Comparison of ENCODE assay signal across 9 mouse cellular contexts in the genomic region with DNA sequence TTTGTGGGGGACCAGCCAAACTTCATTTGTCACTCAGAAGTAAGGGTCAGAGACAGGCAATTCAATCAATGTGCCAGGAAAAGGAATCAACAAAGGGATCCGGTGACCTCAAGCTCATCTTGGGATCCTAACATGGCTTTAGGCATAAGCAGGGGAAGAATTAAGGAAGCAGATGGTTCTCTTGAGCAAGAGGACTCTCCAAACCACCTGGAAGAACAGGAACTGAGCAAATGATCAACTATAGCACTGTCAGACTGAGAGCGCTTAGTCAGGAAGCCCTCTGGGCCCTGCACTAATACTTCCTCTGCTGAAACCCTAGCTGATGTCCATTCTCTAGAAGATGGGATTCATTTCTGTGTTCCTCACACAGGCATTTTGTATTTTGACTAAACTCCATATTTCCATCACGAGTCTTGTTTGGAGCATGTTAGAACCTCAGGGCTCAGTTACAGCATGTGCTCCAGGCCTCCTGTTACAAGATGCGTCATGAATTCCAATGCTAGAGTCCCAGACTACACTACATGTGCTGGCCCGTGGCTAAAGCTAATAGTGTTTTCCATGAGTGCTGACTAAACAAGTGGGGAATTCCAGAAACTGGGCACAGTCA. TPM values are rescaled to one million over a fixed set of nuclear protein-coding genes. Genes with fewer than 3 reads are reported as not detected.
A peak's percentile ranks its signal among the peaks of the same experiment; 100 is the strongest.
DNase-seq lines count a peak whose midpoint lies in the region; ATAC-seq and TF ChIP-seq lines count a peak whose summit lies in the region.
"Had no signal": no experiment of that assay in that cellular context is flagged by ENCODE, and none has a peak within 500 bp of the region (broad histone marks: within the 10 kb centered on the region; RNA-seq: fewer than 3 reads in every experiment).

No protein-coding gene starts in this region.

- ATAC-seq in midbrain, embryonic 16.5 days, result no peak
- ATAC-seq in hindbrain, embryonic 13.5 days (ENCODE audit: low FRiP score), result no peak

- no peak for TF ChIP-seq POLR2A in cortical plate, adult 2 months (IDR thresholded peaks at IDR 0.05; ENCODE audit: extremely low read depth, insufficient read depth, low read length)

- 91% methylated on average over 5 of the region's 5 CpGs for WGBS in midbrain, embryonic 16.5 days
- WGBS in hindbrain, embryonic 13.5 days, result 89% methylated on average over 5 of the region's 5 CpGs

- no peak overlapping the region for H3K4me2 ChIP-seq in midbrain, embryonic 16.5 days (ENCODE audit: low read length)
- H3K4me2 ChIP-seq in hindbrain, embryonic 13.5 days, result no peak overlapping the region
- H3K4me2 ChIP-seq: limb, embryonic 12.5 days had no signal

- no peak overlapping the region for H3K9ac ChIP-seq in midbrain, embryonic 16.5 days (ENCODE audit: low read depth, low read length)
- H3K9ac ChIP-seq in hindbrain, embryonic 13.5 days, result no peak overlapping the region
- H3K9ac ChIP-seq: limb, embryonic 12.5 days had no signal

- H3K4me3 ChIP-seq in left cerebral cortex, adult 2 months, result no peak overlapping the region
- H3K4me3 ChIP-seq in cortical plate, adult 2 months (ENCODE audit: insufficient read depth, low read length), result no peak overlapping the region
- H3K4me3 ChIP-seq in midbrain, embryonic 16.5 days (ENCODE audit: low read depth, low read length), result no peak overlapping the region
- no peak overlapping the region for H3K4me3 ChIP-seq in hindbrain, embryonic 13.5 days
- H3K4me3 ChIP-seq: limb, embryonic 12.5 days had no signal

- no peaks in the 10 kb centered on the region for H3K27me3 ChIP-seq in midbrain, embryonic 16.5 days (ENCODE audit: control insufficient read depth, insufficient read depth, low read depth, low read length)
- no peaks in the 10 kb centered on the region for H3K27me3 ChIP-seq in hindbrain, embryonic 13.5 days
- H3K27me3 ChIP-seq: limb, embryonic 12.5 days had no signal

- no peak for TF ChIP-seq CTCF in left cerebral cortex, adult 2 months (IDR thresholded peaks at IDR 0.05)
- no peak for TF ChIP-seq CTCF in cortical plate, adult 2 months (IDR thresholded peaks at IDR 0.05; ENCODE audit: extremely low read depth, insufficient read depth, low read length)

- no peak for DNase-seq in left cerebral cortex, adult 2 months (ENCODE audit: extremely low spot score in 1 of 2, low spot score in 2 of 2)
- no peak for DNase-seq in left cerebral cortex, postnatal 10 days (ENCODE audit: extremely low spot score in 1 of 2, low spot score in 2 of 2)
- peak; percentile 19 to 52 for DNase-seq in kidney, postnatal 25 days
- DNase-seq in natural killer cell, adult 2 months (ENCODE audit: low spot score in 2 of 2), result peak; percentile 38 to 43
- no peak for DNase-seq in cerebellum, adult 11-12 months

- peak overlapping the region; percentile 4; the same call in 1 of the 2 replicates for H3K27ac ChIP-seq in left cerebral cortex, adult 2 months
- H3K27ac ChIP-seq in cortical plate, adult 2 months (ENCODE audit: insufficient read depth, low read length), result peak overlapping the region; percentile 65
- H3K27ac ChIP-seq in midbrain, embryonic 16.5 days (ENCODE audit: low read length), result no peak overlapping the region
- H3K27ac ChIP-seq in hindbrain, embryonic 13.5 days, result no peak overlapping the region
- H3K27ac ChIP-seq: limb, embryonic 12.5 days had no signal

- no peaks in the 10 kb centered on the region; the same call in 1 of the 2 replicates for H3K4me1 ChIP-seq in cortical plate, adult 2 months (ENCODE audit: control insufficient read depth, insufficient read depth, low read length)
- H3K4me1 ChIP-seq in midbrain, embryonic 16.5 days (ENCODE audit: control insufficient read depth, insufficient read depth, low read length), result peaks cover 3% of the 10 kb centered on the region; the same call in 1 of the 2 replicates
- H3K4me1 ChIP-seq in hindbrain, embryonic 13.5 days (replicated peaks), result 0 out of 2 replicates have a peak, but pooled peaks cover 2% of the 10 kb centered on the region
- H3K4me1 ChIP-seq: limb, embryonic 12.5 days had no signal

- H3K36me3 ChIP-seq in midbrain, embryonic 16.5 days (ENCODE audit: control insufficient read depth, insufficient read depth, low read length), result no peaks in the 10 kb centered on the region
- H3K36me3 ChIP-seq in hindbrain, embryonic 13.5 days, result no peaks in the 10 kb centered on the region
- H3K36me3 ChIP-seq: limb, embryonic 12.5 days had no signal

- H3K9me3 ChIP-seq in midbrain, embryonic 16.5 days (replicated peaks; ENCODE audit: control insufficient read depth, low read length, poor library complexity, severe bottlenecking), result no peaks in the 10 kb centered on the region
- H3K9me3 ChIP-seq in hindbrain, embryonic 13.5 days, result no peaks in the 10 kb centered on the region
- H3K9me3 ChIP-seq: limb, embryonic 12.5 days had no signal

- intact Hi-C loops in left cerebral cortex, adult 2 months (cut with DNase I), result loop anchor here (2.0 kb wide), 1 partner anchor 141 kb away; no protein-coding TSS in a partner anchor
- intact Hi-C loops in left cerebral cortex, postnatal 10 days (cut with DNase I), result loop anchor here (5.0 kb wide), 2 partner anchors 54 to 144 kb away; partner anchors contain the start of gene Clec2d

RNA-seq across cellular contexts. Expression of gene Cd69, which starts 39.3 kb away (rescaled TPM):
- not detected for total RNA-seq in left cerebral cortex, adult 2 months (2021)
- total RNA-seq in left cerebral cortex, postnatal 10 days (2021), result not detected
- polyA plus RNA-seq in cortical plate, adult 2 months (2012; rRNA removed), result not detected in 2 replicates
- polyA plus RNA-seq in midbrain, embryonic 16.5 days (2015; fragmentation: Nextera tagmentation; extraction: Ambion mirVana), result not detected in 2 replicates
- polyA plus RNA-seq in hindbrain, embryonic 13.5 days (2015; fragmentation: Nextera tagmentation; extraction: Ambion mirVana), result not detected in 2 replicates
- polyA plus RNA-seq: limb, embryonic 12.5 days had no signal

RNA-seq across cellular contexts. Expression of gene Clec2d, which starts 55.5 kb away (rescaled TPM):
- 1 to 10 TPM; 4.7 to 8.4 TPM for total RNA-seq in left cerebral cortex, adult 2 months (2021)
- 1 to 10 TPM; 4.9 to 6.3 TPM for total RNA-seq in left cerebral cortex, postnatal 10 days (2021)
- 15.6 and 16.0 TPM in 2 replicates for polyA plus RNA-seq in cortical plate, adult 2 months (2012; rRNA removed)
- polyA plus RNA-seq in midbrain, embryonic 16.5 days (2015; fragmentation: Nextera tagmentation; extraction: Ambion mirVana), result not detected in 2 replicates
- polyA plus RNA-seq in hindbrain, embryonic 13.5 days (2015; fragmentation: Nextera tagmentation; extraction: Ambion mirVana), result not detected in 2 replicates

Comparison
In these comparisons a context has a peak if more than half of its experiments do, and no peak if none do; other contexts are left out.
1. DNase-seq: peak in kidney, postnatal 25 days (2 of 2) and natural killer cell, adult 2 months (2 of 2); none in left cerebral cortex, adult 2 months (0 of 2), left cerebral cortex, postnatal 10 days (0 of 2) and cerebellum, adult 11-12 months (single experiment).
2. H3K27ac ChIP-seq: peak in left cerebral cortex, adult 2 months (single experiment) and cortical plate, adult 2 months (single experiment); none in midbrain, embryonic 16.5 days (single experiment) and hindbrain, embryonic 13.5 days (single experiment).
3. RNA of gene Clec2d, which starts 55.5 kb away (polyA plus RNA-seq): 15.6 to 16.0 TPM in cortical plate, adult 2 months; not detected in midbrain, embryonic 16.5 days and not detected in hindbrain, embryonic 13.5 days; every median in the first group is over 10 times any median in the second.